Mouse (Mus musculus) hindbrain, embryonic 12.5 days (tissue): Measurements from ENCODE around the gene Vamp8. TPM values are rescaled to one million over a fixed set of nuclear protein-coding genes. Genes with fewer than 3 reads are reported as not detected.

ENCODE experiments used
- ATAC-seq: fragments of 200-750 bp; cut with Nextera tagmentation; 2 replicates; pipeline ENCODE4 v1.8.0; 2017; ENCODE audit warnings: moderate TSS enrichment; ENCODE audit not compliant: low FRiP score
- H3K27ac ChIP-seq: fragments of 300-500 bp; sonication (generic); 2 replicates; pipeline ENCODE4 v1.5.1; 2016; ENCODE audit warnings: mild to moderate bottlenecking
- H3K27me3 ChIP-seq: fragments of 300-500 bp; sonication (generic); 2 replicates; pipeline ENCODE4 v1.6.1; 2016; ENCODE audit warnings: mild to moderate bottlenecking
- H3K36me3 ChIP-seq: fragments of 300-500 bp; sonication (generic); 2 replicates; pipeline ENCODE4 v1.6.1; 2016; ENCODE audit warnings: mild to moderate bottlenecking
- H3K4me1 ChIP-seq: fragments of 300-500 bp; sonication (generic); 2 replicates; pipeline ENCODE4 v1.6.1; 2016
- H3K4me2 ChIP-seq: fragments of 300-500 bp; sonication (generic); replicated peaks from 2 replicates; pipeline ENCODE4 v1.6.1; 2016; ENCODE audit warnings: mild to moderate bottlenecking
- H3K4me3 ChIP-seq: fragments of 300-500 bp; sonication (generic); 2 replicates; pipeline ENCODE4 v1.5.1; 2016; ENCODE audit warnings: mild to moderate bottlenecking
- H3K9ac ChIP-seq: fragments of 300-500 bp; sonication (generic); 2 replicates; pipeline ENCODE4 v1.6.1; 2016; ENCODE audit warnings: mild to moderate bottlenecking, moderate library complexity
- H3K9me3 ChIP-seq: fragments of 300-500 bp; sonication (generic); replicated peaks from 2 replicates; pipeline ENCODE4 v1.6.1; 2016; ENCODE audit warnings: mild to moderate bottlenecking
- WGBS: fragments of 180-500 bp; shearing (Covaris S2); methylation state at CpG from one replicate; pipeline ENCODE4 v1.1.7; 2016; 5-methylcytosine and 5-hydroxymethylcytosine counted together
- polyA plus RNA-seq: library from polyadenylated mRNA; unstranded; fragments of >200 nt; fragmentation: Nextera tagmentation; extraction: Ambion mirVana; gene quantifications from 2 replicates; pipeline ENCODE4 v1.2.1, GENCODE M21; 2016

Vamp8 gene
- polyA plus RNA-seq, 1 experiment from 2014 or later, result 45.5 TPM

DNA sequence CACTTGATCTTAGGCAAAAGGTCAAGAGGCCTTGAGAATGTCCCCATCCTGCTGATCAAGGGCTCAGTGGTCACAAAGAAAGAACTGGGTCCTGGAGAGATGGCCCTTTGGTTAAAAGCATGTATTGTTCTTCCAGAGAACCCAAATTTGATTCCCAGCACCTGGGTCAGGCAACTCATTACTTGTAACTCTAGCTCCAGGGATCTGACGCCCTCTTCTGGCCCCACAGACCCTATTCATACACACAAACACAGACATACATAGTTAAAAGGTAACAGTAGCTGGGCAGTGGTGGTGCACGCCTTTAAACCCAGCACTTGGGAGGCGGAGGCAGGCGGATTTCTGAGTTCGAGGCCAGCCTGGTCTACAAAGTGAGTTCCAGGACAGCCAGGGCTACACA, 1.8 kb upstream of the Vamp8 start:
- 85% methylated on average over 5 of the region's 5 CpGs for WGBS
- peaks cover 11% of the 10 kb centered on the region; the same call in 1 of the 2 replicates for H3K4me1 ChIP-seq
- no peak overlapping the region for H3K4me3 ChIP-seq
- no peak overlapping the region for H3K4me2 ChIP-seq
- H3K36me3 ChIP-seq, result no peaks in the 10 kb centered on the region
- ATAC-seq, result no peak
- no peaks in the 10 kb centered on the region for H3K9me3 ChIP-seq
- H3K27me3 ChIP-seq, result peaks cover 19% of the 10 kb centered on the region
- H3K27ac ChIP-seq, result no peak overlapping the region
- no peak overlapping the region for H3K9ac ChIP-seq

DNA sequence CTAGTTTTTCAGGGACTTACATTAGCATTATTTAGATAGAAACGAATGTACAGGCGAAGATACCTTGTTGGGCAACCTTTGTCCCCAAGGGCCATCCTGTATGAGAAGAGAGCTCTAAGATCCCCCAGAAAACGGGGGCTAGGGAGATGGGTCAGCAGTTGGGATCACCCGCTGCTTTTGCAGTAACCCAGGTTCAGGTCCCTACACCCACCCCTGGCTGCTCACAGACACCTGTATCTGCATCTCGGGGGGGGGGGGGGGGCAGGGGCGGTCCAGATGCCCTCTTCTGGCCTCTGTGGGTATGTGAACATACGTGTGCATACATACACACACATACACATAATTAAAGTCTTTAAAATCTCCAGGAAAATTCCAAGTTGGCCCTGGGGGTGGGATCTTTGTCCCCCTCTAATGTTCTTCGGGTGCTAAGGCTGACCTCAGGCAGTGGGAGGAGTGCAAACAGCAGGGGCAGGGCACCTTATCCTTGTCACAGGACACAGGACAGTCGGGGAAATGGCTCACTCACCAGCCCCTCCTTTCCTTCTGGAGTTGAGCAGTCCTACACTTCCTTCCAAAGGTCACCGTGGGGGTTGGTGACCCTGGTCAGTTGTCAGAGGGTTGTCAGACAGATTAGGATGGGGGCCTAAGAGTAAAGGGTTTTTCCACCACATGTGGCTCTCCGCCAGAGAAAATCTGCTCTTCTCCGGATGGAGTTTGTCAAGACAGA, 455 bp upstream of the Vamp8 start:
- no peak overlapping the region for H3K9ac ChIP-seq
- ATAC-seq, result no peak

DNA sequence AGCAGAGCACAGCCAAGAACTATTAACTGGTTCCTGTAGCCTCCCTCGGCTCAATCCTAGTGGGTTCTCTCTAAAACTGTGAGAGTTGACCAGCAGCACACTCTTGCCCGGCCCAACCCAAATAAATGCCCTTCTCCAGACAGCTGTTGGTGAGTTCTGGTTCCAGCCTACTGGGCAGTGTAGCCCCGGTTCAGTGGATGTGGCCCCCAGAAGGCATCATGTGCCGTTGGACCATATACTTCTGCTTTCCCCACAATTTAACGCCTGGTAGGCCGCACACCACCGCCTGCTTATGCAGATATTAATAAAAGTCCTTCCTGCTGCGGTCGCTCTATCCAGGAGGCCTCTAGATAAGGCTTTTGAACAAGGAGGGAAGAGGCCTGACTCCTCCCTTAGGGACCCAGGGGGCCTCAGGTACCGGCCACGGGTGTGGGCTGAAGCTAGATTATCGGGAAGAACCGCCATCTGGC, 997 bp downstream of the Vamp8 start:
- 0 out of 2 replicates have a peak, but pooled peaks cover 4% of the 10 kb centered on the region for H3K36me3 ChIP-seq
- peak overlapping the region; percentile 53 for H3K4me2 ChIP-seq
- 33% methylated on average over 13 of the region's 13 CpGs for WGBS
- peak overlapping the region; percentile 36 for H3K4me3 ChIP-seq
- peak overlapping the region; percentile 58 for H3K9ac ChIP-seq
- peaks cover 19% of the 10 kb centered on the region for H3K27me3 ChIP-seq
- H3K9me3 ChIP-seq, result no peaks in the 10 kb centered on the region
- no peak; the same call in 1 of the 2 replicates for ATAC-seq
- peaks cover 11% of the 10 kb centered on the region; the same call in 1 of the 2 replicates for H3K4me1 ChIP-seq
- H3K27ac ChIP-seq, result 0 out of 2 replicates have a peak overlapping the region, but pooled peaks have one; percentile 36

More for the DNA sequence above, 455 bp upstream of the Vamp8 start:
- Histone ChIP-seq H3K27me3 (peaks cover 19% of the 10 kb centered on the region), H3K4me1 (peaks cover 11% of the 10 kb centered on the region; the same call in 1 of the 2 replicates), H3K9me3 (no peaks in the 10 kb centered on the region), H3K27ac (no peak overlapping the region), H3K4me2 (peak overlapping the region; percentile 53), H3K36me3 (no peaks in the 10 kb centered on the region), H3K4me3 (peak overlapping the region; percentile 36)
- WGBS, result 13% methylated on average over 12 of the region's 12 CpGs

DNA sequence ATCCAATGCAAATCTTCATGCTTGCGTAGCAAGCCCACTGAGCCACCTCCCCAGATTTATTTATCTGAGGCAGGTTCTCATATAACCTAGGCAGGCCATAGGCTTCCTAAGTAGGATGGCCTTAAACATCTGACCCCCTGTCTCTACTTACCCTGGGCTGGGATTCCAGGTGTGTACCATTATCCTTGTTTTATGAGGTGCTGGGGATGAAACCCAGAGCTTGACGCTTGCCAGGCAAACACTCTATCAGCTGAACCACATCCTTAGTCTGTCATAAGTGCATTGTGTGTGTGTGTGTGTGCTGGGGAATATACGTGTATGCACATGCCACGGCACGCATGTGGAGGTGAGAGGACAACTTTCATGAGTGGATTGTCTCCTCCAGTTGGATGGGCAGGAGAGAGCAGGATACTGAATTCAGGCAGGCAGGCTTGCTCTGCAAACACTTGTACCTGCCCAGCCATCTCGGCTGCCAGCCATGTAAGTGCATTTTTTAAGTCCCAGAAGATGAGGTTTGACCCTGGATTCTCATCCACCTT, 1.6 kb downstream of the Vamp8 start:
- no peak overlapping the region for H3K9ac ChIP-seq
- no peak overlapping the region for H3K4me2 ChIP-seq
- no peak for ATAC-seq
- 89% methylated on average over 6 of the region's 6 CpGs for WGBS
- H3K4me1 ChIP-seq, result peaks cover 11% of the 10 kb centered on the region; the same call in 1 of the 2 replicates
- peaks cover 19% of the 10 kb centered on the region for H3K27me3 ChIP-seq
- H3K27ac ChIP-seq, result no peak overlapping the region
- H3K36me3 ChIP-seq, result 0 out of 2 replicates have a peak, but pooled peaks cover 4% of the 10 kb centered on the region
- H3K9me3 ChIP-seq, result no peaks in the 10 kb centered on the region
- H3K4me3 ChIP-seq, result no peak overlapping the region

DNA sequence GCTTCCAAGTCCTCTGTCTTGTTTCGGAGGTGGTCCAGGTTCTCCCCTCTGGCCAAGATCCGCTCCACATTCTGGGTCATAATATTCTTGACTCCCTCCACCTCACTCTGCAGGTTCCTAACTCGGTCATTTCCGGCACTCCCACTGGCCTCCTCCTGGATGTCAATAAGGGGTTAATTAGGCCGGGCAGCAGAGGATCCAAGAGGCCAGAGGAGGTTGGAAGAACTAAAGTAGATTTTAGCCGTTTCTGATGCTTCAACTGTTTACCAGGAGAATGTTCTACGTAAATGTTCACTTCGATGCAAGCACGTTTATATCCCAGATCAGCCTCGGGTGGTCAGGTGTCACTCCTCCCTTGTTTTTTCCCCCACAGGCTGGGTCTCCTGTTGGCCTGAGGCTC, 2.2 kb downstream of the Vamp8 start:
- Histone ChIP-seq H3K9ac (no peak overlapping the region), H3K27me3 (peaks cover 19% of the 10 kb centered on the region), H3K36me3 (0 out of 2 replicates have a peak, but pooled peaks cover 4% of the 10 kb centered on the region), H3K4me2 (no peak overlapping the region), H3K4me3 (no peak overlapping the region), H3K9me3 (no peaks in the 10 kb centered on the region), H3K4me1 (peaks cover 11% of the 10 kb centered on the region; the same call in 1 of the 2 replicates), H3K27ac (no peak overlapping the region)
- no peak for ATAC-seq
- 69% methylated on average over 10 of the region's 10 CpGs for WGBS

DNA sequence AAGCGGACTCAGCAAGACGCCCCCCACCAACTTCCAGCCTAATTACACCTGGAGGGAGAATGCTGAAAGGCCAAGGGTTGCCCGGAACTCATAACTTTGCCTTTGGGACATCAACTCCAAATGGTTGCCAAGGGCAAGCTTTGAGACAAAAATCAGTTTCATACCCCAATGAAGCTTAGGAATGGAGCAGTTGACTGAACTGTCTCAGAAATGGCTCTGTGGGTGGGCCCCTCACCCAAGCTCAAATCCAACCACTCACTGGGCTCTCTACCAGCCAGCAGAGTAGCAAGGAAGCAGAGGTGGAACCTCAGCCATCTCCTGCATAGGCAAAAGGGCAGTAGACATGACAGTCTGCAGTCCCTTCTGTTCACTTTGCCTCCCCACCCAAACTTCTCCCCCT, 2.7 kb downstream of the Vamp8 start:
- H3K9me3 ChIP-seq, result no peaks in the 10 kb centered on the region
- H3K36me3 ChIP-seq, result 0 out of 2 replicates have a peak, but pooled peaks cover 4% of the 10 kb centered on the region
- no peak for ATAC-seq
- no peak overlapping the region for H3K4me2 ChIP-seq
- no peak overlapping the region for H3K4me3 ChIP-seq
- no peak overlapping the region for H3K9ac ChIP-seq
- 75% methylated on average over 3 of the region's 3 CpGs for WGBS
- H3K4me1 ChIP-seq, result peaks cover 11% of the 10 kb centered on the region; the same call in 1 of the 2 replicates
- H3K27ac ChIP-seq, result no peak overlapping the region
- peaks cover 19% of the 10 kb centered on the region for H3K27me3 ChIP-seq

DNA sequence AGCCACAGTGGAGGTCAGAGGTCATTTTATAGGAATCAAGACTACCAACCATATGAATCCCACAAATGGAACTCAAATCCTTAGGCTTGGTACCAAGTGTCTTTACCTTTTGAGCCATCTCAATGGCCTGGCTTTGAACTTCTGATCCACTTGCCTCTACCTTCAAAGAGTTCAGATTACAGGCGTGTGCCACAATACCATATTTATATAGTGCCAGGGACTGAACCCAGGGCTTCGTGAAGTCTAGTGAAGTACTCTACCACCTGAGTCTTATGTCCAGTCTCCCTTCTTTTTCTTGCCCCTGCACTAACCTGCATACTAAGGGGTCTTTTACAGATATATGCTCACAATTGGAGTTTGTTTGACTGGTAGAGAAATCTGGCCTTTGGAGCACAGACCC, 3.9 kb downstream of the Vamp8 start:
- no peaks in the 10 kb centered on the region for H3K9me3 ChIP-seq
- H3K36me3 ChIP-seq, result 0 out of 2 replicates have a peak, but pooled peaks cover 4% of the 10 kb centered on the region
- H3K27ac ChIP-seq, result no peak overlapping the region
- no peak overlapping the region for H3K9ac ChIP-seq
- H3K4me1 ChIP-seq, result peaks cover 11% of the 10 kb centered on the region; the same call in 1 of the 2 replicates
- no peak overlapping the region for H3K4me3 ChIP-seq
- H3K4me2 ChIP-seq, result no peak overlapping the region
- no peak for ATAC-seq
- H3K27me3 ChIP-seq, result peaks cover 21% of the 10 kb centered on the region
- WGBS, result 93% methylated on average over 2 of the region's 2 CpGs

DNA sequence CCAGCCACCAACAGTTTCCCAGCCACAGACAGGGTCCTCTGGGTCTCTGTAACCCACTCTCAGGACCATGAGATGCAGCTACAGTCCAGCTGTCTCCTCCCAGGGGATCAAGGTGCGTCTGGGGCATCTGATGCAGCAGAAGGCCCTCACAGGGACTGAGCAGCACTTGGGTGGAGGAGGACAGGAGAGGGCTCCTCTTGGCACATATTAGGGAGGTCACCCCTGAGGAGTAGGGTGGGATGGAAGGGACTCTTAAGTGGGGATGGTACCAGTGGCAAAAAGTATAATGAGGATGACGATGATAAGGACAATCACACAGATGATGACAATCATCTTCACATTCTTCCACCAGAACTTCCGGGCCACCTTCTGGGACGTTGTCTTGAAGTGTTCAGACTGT, 5.2 kb downstream of the Vamp8 start:
- Histone ChIP-seq H3K9me3 (no peaks in the 10 kb centered on the region), H3K4me1 (peaks cover 11% of the 10 kb centered on the region)

DNA sequence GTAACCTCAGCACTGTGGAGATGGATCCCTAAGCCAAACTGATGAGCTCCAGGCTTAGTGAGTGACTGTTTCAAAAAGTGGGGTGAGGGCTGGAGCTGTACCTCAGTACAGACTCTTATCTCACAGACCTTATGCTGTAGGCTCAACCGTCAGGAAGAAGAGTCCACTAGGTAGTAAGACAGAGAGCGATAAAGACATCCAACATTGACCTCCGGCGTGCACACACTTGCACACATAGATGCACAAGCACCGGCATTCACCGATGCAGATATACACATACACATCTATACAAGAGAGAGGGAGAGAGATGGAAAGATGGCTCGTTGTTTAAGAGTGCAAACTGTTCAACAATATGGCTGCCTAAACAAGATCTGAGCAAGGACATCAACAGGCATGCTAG, 6.6 kb downstream of the Vamp8 start:
- Histone ChIP-seq H3K27ac (no peak overlapping the region), H3K4me1 (peaks cover 5% of the 10 kb centered on the region), H3K9me3 (no peaks in the 10 kb centered on the region), H3K27me3 (peaks cover 29% of the 10 kb centered on the region), H3K4me2 (no peak overlapping the region), H3K36me3 (0 out of 2 replicates have a peak, but pooled peaks cover 4% of the 10 kb centered on the region), H3K9ac (no peak overlapping the region), H3K4me3 (no peak overlapping the region)
- WGBS, result 97% methylated on average over 7 of the region's 7 CpGs
- ATAC-seq, result no peak

More for the DNA sequence above, 5.2 kb downstream of the Vamp8 start:
- Histone ChIP-seq H3K27ac (no peak overlapping the region), H3K27me3 (peaks cover 25% of the 10 kb centered on the region), H3K9ac (no peak overlapping the region), H3K4me2 (no peak overlapping the region), H3K36me3 (0 out of 2 replicates have a peak, but pooled peaks cover 4% of the 10 kb centered on the region), H3K4me3 (no peak overlapping the region)
- no peak for ATAC-seq
- 88% methylated on average over 4 of the region's 4 CpGs for WGBS

DNA sequence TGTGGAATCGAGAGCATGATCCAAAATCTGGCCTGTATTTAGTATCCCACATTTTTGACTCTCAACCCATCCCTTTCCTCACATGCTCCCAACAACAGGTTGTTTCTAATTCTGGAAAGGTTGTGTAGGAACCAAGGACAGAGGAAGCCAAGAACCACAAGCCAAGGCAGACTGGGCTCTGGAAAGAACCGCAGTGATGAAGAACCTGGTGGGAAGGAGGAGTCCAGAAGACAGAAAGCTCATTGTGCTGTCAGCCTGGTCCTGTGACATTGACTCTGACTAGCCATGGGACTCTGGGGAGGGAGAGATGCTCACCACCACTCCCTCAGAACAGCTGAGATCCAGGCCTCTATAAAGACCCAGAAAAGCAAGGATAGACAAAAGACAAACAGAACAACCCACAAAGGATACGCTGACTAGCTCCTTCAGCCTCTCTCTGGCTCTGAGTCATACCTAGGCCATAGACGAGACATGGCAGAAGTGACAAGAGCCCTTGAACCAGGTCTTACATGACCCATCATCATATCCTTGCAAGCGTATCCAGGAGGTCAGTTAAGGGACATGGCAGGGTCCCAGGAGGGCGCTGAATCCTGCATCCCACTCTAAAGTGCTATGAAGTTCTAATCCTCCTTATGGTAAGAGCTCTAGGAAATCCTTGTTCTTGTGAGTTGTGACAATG, 7.2 kb downstream of the Vamp8 start:
- no peak overlapping the region for H3K9ac ChIP-seq
- H3K4me3 ChIP-seq, result no peak overlapping the region
- H3K9me3 ChIP-seq, result no peaks in the 10 kb centered on the region
- no peak overlapping the region for H3K4me2 ChIP-seq
- 83% methylated on average over 6 of the region's 6 CpGs for WGBS
- H3K4me1 ChIP-seq, result peaks cover 5% of the 10 kb centered on the region
- ATAC-seq, result no peak
- H3K27me3 ChIP-seq, result peaks cover 32% of the 10 kb centered on the region
- H3K36me3 ChIP-seq, result 0 out of 2 replicates have a peak, but pooled peaks cover 4% of the 10 kb centered on the region
- no peak overlapping the region for H3K27ac ChIP-seq

DNA sequence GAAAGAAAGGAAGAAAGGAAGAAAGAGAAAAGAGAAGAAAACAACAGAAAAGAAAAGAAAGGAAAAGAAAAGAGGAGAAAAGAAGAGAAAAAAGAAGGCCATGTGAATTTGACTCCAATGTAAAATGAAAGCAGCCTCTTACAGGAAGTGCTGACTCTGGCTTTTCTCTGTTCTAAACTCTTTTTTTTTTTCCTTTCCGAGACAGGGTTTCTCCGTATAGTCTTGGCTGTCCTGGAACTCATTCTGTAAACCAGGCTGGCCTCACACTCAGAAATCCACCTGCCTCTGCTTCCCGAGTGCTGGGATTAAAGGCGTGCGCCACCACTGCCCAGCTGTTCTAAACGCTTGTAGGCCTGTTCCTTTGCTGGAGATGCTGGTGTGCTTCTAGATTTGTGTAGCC, 8.0 kb downstream of the Vamp8 start:
- Histone ChIP-seq H3K4me1 (peaks cover 5% of the 10 kb centered on the region), H3K9me3 (no peaks in the 10 kb centered on the region), H3K9ac (no peak overlapping the region), H3K4me2 (no peak overlapping the region), H3K27me3 (peaks cover 32% of the 10 kb centered on the region), H3K27ac (no peak overlapping the region), H3K4me3 (no peak overlapping the region), H3K36me3 (0 out of 2 replicates have a peak, but pooled peaks cover 4% of the 10 kb centered on the region)
- ATAC-seq, result no peak
- WGBS, result 86% methylated on average over 6 of the region's 6 CpGs
